Mouse (Mus musculus) G1E-ER4 (cell line): ENCODE data around the gene Ccdc130. TPM values are rescaled to one million over a fixed set of nuclear protein-coding genes. Genes with fewer than 3 reads are reported as not detected.

Experiments used
- GATA1 ChIP-seq: IDR thresholded peaks from one replicate; pipeline ENCODE4 v1.8.0; 2012; ENCODE audit warnings: low read length, inconsistent platforms
- polyA plus RNA-seq: library from polyadenylated mRNA; stranded (reverse); fragments of >175 nt; gene quantifications from 2 replicates; pipeline ENCODE4 v1.2.3, GENCODE M21; 2012

Gene Ccdc130
- polyA plus RNA-seq, 1 experiment, result 7.2 TPM

DNA sequence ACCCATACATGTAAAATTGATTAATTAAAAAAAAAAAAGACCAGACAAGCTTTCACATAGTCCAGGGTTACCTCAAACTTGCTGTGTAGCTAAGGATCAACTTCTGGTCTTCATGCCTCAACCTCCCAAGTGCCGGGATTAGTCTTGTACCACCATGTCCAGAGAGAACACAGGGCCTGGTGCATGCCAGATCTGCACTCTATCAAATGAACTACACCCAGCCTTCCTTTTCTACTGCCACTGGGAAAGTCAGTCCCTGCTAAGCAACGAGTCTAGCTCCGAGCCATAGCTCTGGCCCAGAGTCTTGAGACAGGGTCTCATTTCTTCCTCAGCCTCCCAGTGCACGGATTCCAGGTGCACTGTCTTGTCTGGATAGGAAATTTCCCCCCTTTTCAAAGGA lies 56.9 kb downstream of the Ccdc130 start:
- TF ChIP-seq GATA1, result no peak

DNA sequence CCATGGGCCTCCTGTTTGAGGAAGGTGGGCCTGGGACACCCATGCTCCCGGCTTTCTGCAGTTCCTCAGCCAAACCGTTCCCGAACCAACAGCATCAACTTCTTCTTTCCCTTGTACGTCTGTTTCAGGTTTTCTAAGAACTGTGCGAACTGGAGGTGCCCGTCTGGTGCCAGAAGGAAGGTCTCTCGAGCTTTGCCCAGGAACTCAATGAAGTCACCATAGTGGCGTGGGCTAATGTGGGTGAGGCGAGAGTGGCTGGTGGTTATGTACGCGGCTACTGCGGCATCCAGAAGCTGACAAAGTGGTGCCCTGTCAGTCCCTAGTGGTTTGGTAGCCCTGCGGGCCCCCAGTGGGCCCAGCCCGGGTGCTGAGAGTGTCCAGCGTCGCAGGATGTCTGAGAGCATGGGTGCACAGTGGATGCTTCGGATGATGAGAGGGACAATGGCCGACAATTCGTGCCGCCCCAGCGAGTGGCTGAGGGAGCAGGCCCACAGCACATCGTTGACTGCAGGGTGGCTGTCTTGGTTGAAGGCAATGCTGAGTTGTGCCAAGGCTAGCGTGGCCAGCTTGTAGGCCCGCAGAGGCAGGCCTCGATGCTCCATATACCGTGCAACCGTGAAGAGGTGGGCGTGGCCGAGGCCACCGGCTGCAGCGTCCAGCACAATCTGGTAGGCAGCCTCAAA lies 58.2 kb downstream of the Ccdc130 start:
- TF ChIP-seq GATA1, result no peak

DNA sequence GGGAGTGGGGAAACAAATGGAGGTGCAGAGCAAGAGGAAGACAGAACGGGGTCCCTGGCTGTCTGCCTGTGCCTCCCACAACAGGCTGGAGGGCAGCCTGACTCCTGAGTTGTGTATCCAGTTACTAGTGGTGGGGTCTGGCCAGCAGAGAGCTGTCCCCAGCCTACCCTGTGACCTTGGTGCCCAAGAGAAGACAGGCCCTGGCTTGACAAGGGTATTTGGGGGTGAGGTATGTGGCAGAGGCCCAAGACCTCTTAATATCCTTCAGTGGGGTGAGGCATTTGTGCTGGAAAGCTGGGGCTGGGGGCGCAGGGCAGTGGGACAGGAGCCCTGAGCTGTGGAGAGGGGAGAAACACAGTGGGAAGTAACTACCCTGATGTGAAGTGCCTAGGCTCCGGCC lies 59.0 kb downstream of the Ccdc130 start:
- TF ChIP-seq GATA1, result no peak

DNA sequence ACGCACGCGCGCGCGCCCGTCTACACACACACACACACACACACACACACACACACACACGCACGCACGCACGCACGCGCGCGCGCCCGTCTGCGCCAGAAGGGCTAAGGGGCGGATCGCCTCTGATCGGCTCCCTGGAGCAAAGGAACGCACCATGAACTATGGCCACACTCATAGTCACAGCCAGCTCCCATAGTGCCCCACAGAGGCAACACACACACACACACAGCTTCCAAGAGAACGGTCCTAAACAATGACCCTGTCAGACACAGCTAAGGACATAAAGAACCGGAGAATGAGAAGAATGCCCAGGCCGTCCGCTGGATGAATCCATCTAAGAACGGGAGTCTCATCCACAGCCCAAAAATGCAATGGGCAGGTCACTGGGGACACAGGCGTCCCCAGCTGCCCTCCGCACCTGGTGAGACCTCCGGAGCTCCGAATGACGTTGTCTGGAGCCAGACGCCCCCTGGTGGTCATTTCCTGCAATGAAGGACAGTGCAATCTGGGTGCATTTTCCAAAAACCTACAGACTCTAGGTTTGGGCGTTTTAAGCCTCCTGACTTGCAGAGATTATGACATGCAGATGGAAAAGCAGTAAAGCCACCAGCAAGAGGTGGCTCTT lies 59.9 kb downstream of the Ccdc130 start:
- TF ChIP-seq GATA1, result no peak

DNA sequence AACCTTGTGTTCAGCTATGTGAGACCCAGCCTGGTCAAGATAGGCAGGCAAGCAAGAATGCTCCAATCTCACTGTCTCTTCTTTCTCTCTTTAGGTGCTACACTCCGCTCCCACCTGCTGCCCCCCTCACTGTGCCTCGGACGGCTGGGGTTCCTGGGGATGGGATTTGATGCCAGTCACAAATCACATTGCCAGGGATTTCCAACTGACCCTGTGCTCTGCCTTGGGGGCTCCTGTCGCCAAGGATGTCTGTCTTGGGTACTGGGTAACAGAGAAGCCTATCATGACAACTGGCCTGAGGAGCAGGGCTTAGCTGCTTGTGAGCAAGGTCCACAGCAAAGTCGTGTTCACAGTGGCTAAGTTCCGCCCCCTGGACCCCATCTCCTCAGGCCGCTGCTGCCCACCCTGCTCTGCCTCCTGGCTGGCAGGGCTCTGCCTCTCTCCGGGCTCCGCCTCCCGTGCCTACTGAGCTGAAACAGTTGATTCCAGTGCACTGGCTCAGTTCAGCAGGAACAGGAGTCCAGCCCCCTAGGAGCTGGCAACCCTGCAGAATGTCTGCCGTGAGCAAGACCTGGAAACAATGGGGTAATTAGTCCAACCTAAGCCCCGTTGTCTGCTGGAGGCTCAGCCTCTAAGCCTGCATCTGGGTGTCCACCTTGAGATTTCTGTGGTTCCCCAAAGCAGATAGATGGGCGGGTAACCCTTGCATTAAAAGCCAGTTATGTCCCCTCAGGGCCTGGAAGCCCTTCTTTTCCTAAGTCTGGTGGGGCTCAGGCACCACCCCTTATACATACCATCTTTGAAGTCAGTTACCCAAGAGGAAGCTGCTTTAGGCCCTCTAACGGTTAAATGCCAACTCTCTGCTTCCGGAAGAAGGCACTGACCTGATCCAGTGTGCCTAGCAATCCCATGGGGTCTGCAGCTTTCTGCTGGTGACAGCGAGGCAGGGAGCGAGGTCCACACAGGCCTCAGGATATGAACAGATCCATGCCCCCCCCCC lies 61.5 kb downstream of the Ccdc130 start:
- TF ChIP-seq GATA1, result no peak

DNA sequence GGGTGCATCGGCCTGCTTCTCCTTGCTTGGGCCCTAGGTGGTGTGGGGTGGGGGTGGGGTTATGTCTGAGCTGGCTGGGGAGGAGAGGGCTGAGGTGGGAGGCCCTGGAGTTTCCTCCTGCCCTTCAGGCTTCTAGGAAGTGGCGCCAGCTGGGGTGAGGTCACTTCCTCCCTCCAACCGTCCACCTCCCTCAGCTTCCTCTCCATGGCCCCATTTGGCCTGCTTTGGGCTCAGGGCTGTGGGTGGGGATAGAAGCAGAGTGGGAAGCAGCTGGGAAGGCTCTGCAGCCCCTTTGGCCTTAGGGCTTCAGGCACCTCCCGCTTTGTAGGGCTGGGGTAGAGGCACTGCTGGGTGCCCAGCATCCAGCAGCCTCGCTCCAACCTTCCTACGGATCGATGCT lies 62.4 kb downstream of the Ccdc130 start:
- no peak for TF ChIP-seq GATA1

Other genes with a start within 250 kb of the Ccdc130 start
- 0.29 and 0.55 TPM in 2 replicates for gene Palm3, start 248.9 kb downstream of the Ccdc130 start, polyA plus RNA-seq
- not detected in 2 replicates for gene Il27ra, start 227.8 kb downstream of the Ccdc130 start, polyA plus RNA-seq
- gene Rln3, start 225.4 kb downstream of the Ccdc130 start, polyA plus RNA-seq, result not detected in 2 replicates
- 0.11 TPM in 2 replicates for gene Gm10643, start 205.2 kb downstream of the Ccdc130 start, polyA plus RNA-seq
- gene Rfx1, start 203.5 kb downstream of the Ccdc130 start, polyA plus RNA-seq, result 41.0 and 46.3 TPM in 2 replicates
- gene Dcaf15, start 165.6 kb downstream of the Ccdc130 start, polyA plus RNA-seq, result 60.0 and 74.5 TPM in 2 replicates
- 0.02 and 0.03 TPM in 2 replicates for gene Podnl1, start 144.4 kb downstream of the Ccdc130 start, polyA plus RNA-seq
- gene Cc2d1a, start 122.4 kb downstream of the Ccdc130 start, polyA plus RNA-seq, result 18.0 and 21.2 TPM in 2 replicates
- gene 4930432K21Rik, start 122.4 kb downstream of the Ccdc130 start, polyA plus RNA-seq, result 0.19 and 0.22 TPM in 2 replicates
- not detected in 2 replicates for gene Nanos3, start 85.2 kb downstream of the Ccdc130 start, polyA plus RNA-seq
- 8.9 and 14.2 TPM in 2 replicates for gene Zswim4, start 33.3 kb downstream of the Ccdc130 start, polyA plus RNA-seq
- gene D8Ertd738e, start 20.7 kb downstream of the Ccdc130 start, polyA plus RNA-seq, result 251 and 389 TPM in 2 replicates
- 73.1 and 105 TPM in 2 replicates for gene Mri1, start 13.1 kb downstream of the Ccdc130 start, polyA plus RNA-seq
- 50.9 and 74.9 TPM in 2 replicates for gene Cacna1a, start 118.1 kb upstream of the Ccdc130 start, polyA plus RNA-seq